Comparison of ENCODE assay signal across 21 mouse cellular contexts in genomic region chr2:174103527-174103926, GRCm38 (mm10). TPM values are rescaled to one million over a fixed set of nuclear protein-coding genes. Genes with fewer than 3 reads are reported as not detected.
DNase-seq lines count a peak whose midpoint lies in the region; ATAC-seq and TF ChIP-seq lines count a peak whose summit lies in the region.
"Had no signal": no experiment of that assay in that cellular context is flagged by ENCODE, and none has a peak within 500 bp of the region (broad histone marks: within the 10 kb centered on the region; RNA-seq: fewer than 3 reads in every experiment).

No protein-coding gene starts in this region.

- no peak overlapping the region for H3K27ac ChIP-seq in gastrocnemius, adult 2 months
- H3K27ac ChIP-seq in kidney, embryonic 16.5 days (ENCODE audit: low read length): no peak overlapping the region
- H3K27ac ChIP-seq: embryonic facial prominence, embryonic 10.5 days; embryonic facial prominence, embryonic 12.5 days; forebrain, embryonic 13.5 days; forebrain, embryonic 15.5 days had no signal

- H3K9me3 ChIP-seq in kidney, embryonic 16.5 days (ENCODE audit: low read length): no peaks in the 10 kb centered on the region
- H3K9me3 ChIP-seq: embryonic facial prominence, embryonic 10.5 days; embryonic facial prominence, embryonic 12.5 days; forebrain, embryonic 13.5 days; forebrain, embryonic 15.5 days had no signal

- WGBS in kidney, embryonic 16.5 days: 74% methylated on average over 4 of the region's 4 CpGs

- no peak for ATAC-seq in kidney, embryonic 16.5 days (ENCODE audit: low FRiP score, low TSS enrichment)
- ATAC-seq: forebrain, embryonic 13.5 days; forebrain, embryonic 15.5 days; forebrain, postnatal 0 days had no signal

- H3K4me2 ChIP-seq in kidney, embryonic 16.5 days (replicated peaks; ENCODE audit: low read depth, low read length): no peak overlapping the region
- H3K4me2 ChIP-seq: embryonic facial prominence, embryonic 12.5 days; forebrain, embryonic 13.5 days; forebrain, embryonic 15.5 days had no signal

- intact Hi-C loops in gastrocnemius, adult 2 months (cut with DNase I): no loop called here

- no peak overlapping the region for H3K9ac ChIP-seq in kidney, embryonic 16.5 days (replicated peaks; ENCODE audit: low read length)
- H3K9ac ChIP-seq: embryonic facial prominence, embryonic 12.5 days; forebrain, embryonic 13.5 days; forebrain, embryonic 15.5 days; forebrain, postnatal 0 days had no signal

- H3K4me3 ChIP-seq in gastrocnemius, adult 2 months: no peak overlapping the region
- no peak overlapping the region for H3K4me3 ChIP-seq in kidney, embryonic 16.5 days (ENCODE audit: low read length)
- H3K4me3 ChIP-seq: embryonic facial prominence, embryonic 10.5 days; embryonic facial prominence, embryonic 12.5 days; forebrain, embryonic 13.5 days; forebrain, embryonic 15.5 days had no signal

- no peak for TF ChIP-seq CTCF in gastrocnemius, adult 2 months (IDR thresholded peaks at IDR 0.05)

- H3K36me3 ChIP-seq in kidney, embryonic 16.5 days (ENCODE audit: insufficient read depth, low read length): 0 out of 2 replicates have a peak, but pooled peaks cover 3% of the 10 kb centered on the region

- peak; percentile 4 for DNase-seq in gastrocnemius, adult 2 months
- DNase-seq in gastrocnemius, postnatal 10 days: no peak
- DNase-seq in right cerebral cortex, adult 2 months (ENCODE audit: low spot score in 2 of 2): peak; percentile 15 to 29
- no peak for DNase-seq in right cerebral cortex, postnatal 14 days
- peak; percentile 40 for DNase-seq in NIH3T3 (ENCODE audit: low read depth)
- DNase-seq in telencephalon, adult 2 months (ENCODE audit: low read depth, low spot score): peak; percentile 8
- DNase-seq in urinary bladder, postnatal 36 days (ENCODE audit: low spot score in 2 of 2): no peak
- DNase-seq: adrenal gland, adult 2 months; adrenal gland, postnatal 10 days; adrenal gland, postnatal 25 days; cerebellum, adult 11-12 months; cerebellum, adult 2 months; cerebellum, adult 9-10 months; cerebellum, postnatal 10 days; cerebellum, postnatal 25 days; forebrain, postnatal 0 days had no signal

- H3K27me3 ChIP-seq in kidney, embryonic 16.5 days (ENCODE audit: insufficient read depth, low read length): no peaks in the 10 kb centered on the region
- H3K27me3 ChIP-seq: embryonic facial prominence, embryonic 12.5 days; forebrain, embryonic 13.5 days; forebrain, embryonic 15.5 days had no signal

- H3K4me1 ChIP-seq in kidney, embryonic 16.5 days (ENCODE audit: insufficient read depth, low read length): peaks cover 10% of the 10 kb centered on the region
- H3K4me1 ChIP-seq: forebrain, embryonic 13.5 days; forebrain, embryonic 15.5 days had no signal

RNA-seq across cellular contexts. Expression of gene Npepl1, which starts 6.6 kb away (rescaled TPM):
- 10 to 100 TPM; 80.1 to 90.2 TPM for total RNA-seq in gastrocnemius, adult 2 months (2021)
- total RNA-seq in gastrocnemius, postnatal 10 days (2021): 10 to 100 TPM; 65.4 to 71.4 TPM
- 50.5 and 51.9 TPM in 2 replicates for polyA plus RNA-seq in kidney, embryonic 16.5 days (2015; fragmentation: Nextera tagmentation; extraction: Ambion mirVana)

RNA-seq across cellular contexts. Expression of gene Stx16, which starts 27.4 kb away (rescaled TPM):
- total RNA-seq in gastrocnemius, adult 2 months (2021): 10 to 100 TPM; 19.9 to 21.1 TPM
- 10 to 100 TPM; 24.2 to 32.2 TPM for total RNA-seq in gastrocnemius, postnatal 10 days (2021)
- polyA plus RNA-seq in kidney, embryonic 16.5 days (2015; fragmentation: Nextera tagmentation; extraction: Ambion mirVana): 11.8 TPM in 2 replicates

Comparison
In these comparisons a context has a peak if more than half of its experiments do, and no peak if none do; other contexts are left out.
1. DNase-seq: peak in gastrocnemius, adult 2 months (single experiment), right cerebral cortex, adult 2 months (2 of 2), NIH3T3 (single experiment) and telencephalon, adult 2 months (single experiment); none in gastrocnemius, postnatal 10 days (single experiment), right cerebral cortex, postnatal 14 days (single experiment) and urinary bladder, postnatal 36 days (0 of 2).